Mouse (Mus musculus): ENCODE measurements around the gene Morn1. TPM values are rescaled to one million over a fixed set of nuclear protein-coding genes. Genes with fewer than 3 reads are reported as not detected.

Morn1 gene
- total and polyA plus RNA-seq, 3 experiments, result 3.8 to 8.7 (median 4.0) TPM

DNA sequence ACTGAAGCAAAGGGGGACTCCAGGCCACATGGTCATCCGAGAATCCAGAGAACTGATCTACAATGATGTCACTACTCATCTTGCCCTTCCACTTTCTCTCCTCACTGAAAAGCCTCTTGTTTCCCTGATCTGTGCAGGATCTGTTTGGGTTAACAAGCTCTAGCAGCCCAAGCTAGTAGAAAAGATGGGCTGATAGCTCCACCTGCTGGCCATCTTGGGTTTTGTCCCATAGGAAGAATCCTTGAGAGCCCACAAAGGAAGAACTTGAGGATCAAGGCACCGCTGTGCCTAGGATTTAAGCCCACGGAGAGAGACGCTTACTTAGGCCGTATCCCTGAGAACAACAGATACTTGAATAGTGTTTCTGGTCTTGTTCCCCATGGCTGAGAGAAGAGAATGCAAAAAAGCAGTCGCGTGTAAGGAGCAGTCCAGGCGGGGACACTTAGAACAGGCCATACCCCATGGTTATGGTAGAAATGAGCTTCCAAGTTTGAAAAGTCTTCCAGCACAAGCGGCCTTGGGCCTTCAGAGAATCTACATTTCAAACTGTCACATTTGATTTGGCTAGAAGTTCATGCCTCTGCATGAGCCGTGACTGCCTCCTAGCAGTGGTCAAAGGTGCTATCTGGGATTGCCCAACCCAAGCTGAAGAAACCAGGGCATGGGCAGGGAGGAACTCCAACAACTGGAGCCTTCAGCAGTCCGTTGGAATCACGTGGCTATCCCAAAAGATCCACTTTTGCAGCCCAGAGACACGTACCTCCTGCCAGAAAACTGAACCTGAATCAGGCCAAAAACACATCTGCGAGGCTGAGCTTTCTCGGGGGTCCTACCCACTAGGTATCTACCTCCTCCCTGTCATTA is 20.2 kb upstream of the Morn1 start (continued):
- TF ChIP-seq E2F4 (IDR thresholded peaks at IDR 0.05; ENCODE audit: insufficient replicate concordance, low read depth, low read length) (0 out of 2 replicates have a peak, but pooled peaks have one; percentile 16), ZNF384 (IDR thresholded peaks at IDR 0.05; ENCODE audit: low read depth, low read length) (0 out of 2 replicates have a peak, but pooled peaks have one; percentile 15)

DNA sequence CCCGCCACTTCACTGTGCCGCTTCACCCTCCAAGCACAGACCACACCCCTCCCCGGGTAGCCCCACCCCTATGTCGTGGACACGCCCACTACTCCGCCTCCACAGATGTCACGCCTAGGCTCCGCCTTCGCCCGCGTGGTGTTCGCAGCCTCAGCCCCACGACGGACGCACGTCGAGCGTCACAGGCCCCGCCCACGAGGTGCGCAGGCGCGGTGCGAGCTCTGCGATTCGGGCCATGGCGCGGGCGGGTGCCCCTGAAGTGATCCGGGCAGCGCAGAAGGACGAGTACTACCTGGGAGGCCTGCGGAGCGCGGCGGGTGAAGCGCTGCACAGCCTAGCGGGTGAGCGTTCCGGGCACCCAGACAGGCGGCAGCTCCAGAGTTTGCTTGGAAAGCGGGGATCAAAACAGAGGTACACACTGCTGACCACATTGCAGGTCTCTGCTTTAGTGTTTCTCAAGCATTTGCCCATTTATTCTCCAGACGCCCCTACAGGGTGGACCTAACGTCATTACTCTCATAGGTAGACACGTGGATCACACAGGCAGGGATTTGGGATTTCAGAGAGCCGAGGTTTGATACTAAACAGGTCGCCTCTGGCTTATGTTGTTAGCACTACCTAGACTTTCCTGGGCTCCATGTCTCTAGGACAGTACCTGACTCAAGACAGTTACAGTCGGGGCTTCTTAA is 19.4 kb upstream of the Morn1 start, which contains the start of gene Pex10:
Gene Pex10, plus strand, starts transcription at position 183 of the 689 bp plus-strand sequence.
- Histone ChIP-seq H3K4me1 (ENCODE audit: control insufficient read depth in 1 of 2, insufficient read depth in 2 of 2) (peaks cover 0 to 21% of the 10 kb centered on the region in 2 experiments; a peak in 2 of 4 replicates), H3K27me3 (replicated peaks) (peaks cover 23% of the 10 kb centered on the region), H3K9ac (ENCODE audit: insufficient read depth, low read depth) (peak within 1 kb of the TSS; percentile 64), H3K4me3 (replicated peaks in 1 of 3; ENCODE audit: low read depth in 2 of 3, low read length in 2 of 3, poor library complexity in 1 of 3) (peak within 1 kb of the TSS; percentile 71 to 77 (median 76)), H3K27ac (ENCODE audit: insufficient read depth, low read depth) (no peak within 1 kb of the TSS), H3K36me3 (replicated peaks in 1 of 2; ENCODE audit: control insufficient read depth in 1 of 2, insufficient read depth in 1 of 2, low read length in 1 of 2) (peaks cover 36 to 40% of the 10 kb centered on the region in 2 experiments), H3K9me3 (replicated peaks; ENCODE audit: low read length) (no peaks in the 10 kb centered on the region), H3K4me2 (ENCODE audit: insufficient read depth, low read depth, poor library complexity, severe bottlenecking) (peak within 1 kb of the TSS; percentile 72), H3K79me2 (replicated peaks; ENCODE audit: control insufficient read depth, extremely low read depth, insufficient read depth, poor library complexity, severe bottlenecking) (0 out of 2 replicates have a peak, but pooled peaks cover 3% of the 10 kb centered on the region)
- DNase-seq (ENCODE audit: extremely low read depth), result peak; percentile 95
- dilution Hi-C loops (cut with MboI; ENCODE audit: extremely low pct_ligation_motif_present, extremely low pct_unique_long_range_greater_than_20kb, low sequenced_read_pairs) (no loop called here), in situ Hi-C loops (cut with MboI; ENCODE audit: low pct_ligation_motif_present, low pct_unique_long_range_greater_than_20kb, low sequenced_read_pairs) (loop anchor here (5.0 kb wide), 2 partner anchors 120 to 190 kb away; no protein-coding TSS in a partner anchor)
- no peak for TF ChIP-seq MEF2A (IDR thresholded peaks at IDR 0.05; ENCODE audit: borderline replicate concordance, low read depth, low read length)
- TF ChIP-seq MAX (IDR thresholded peaks at IDR 0.05; ENCODE audit: low read length), result peak; percentile 57; the same call in 1 of the 2 replicates
- no peak for TF ChIP-seq ELF1 (IDR thresholded peaks at IDR 0.05; ENCODE audit: low read depth, low read length)
- no peak for TF ChIP-seq IRF4 (IDR thresholded peaks at IDR 0.05; ENCODE audit: low read depth, low read length)
- TF ChIP-seq MAZ (IDR thresholded peaks at IDR 0.05; ENCODE audit: low read depth, low read length), result no peak; the same call in 1 of the 2 replicates
- no peak for TF ChIP-seq BHLHE40 (IDR thresholded peaks at IDR 0.05; ENCODE audit: low read depth, low read length)
- no peak for TF ChIP-seq KAT2A (IDR thresholded peaks at IDR 0.05; ENCODE audit: insufficient replicate concordance, low read length)
- TF ChIP-seq PAX5 (IDR thresholded peaks at IDR 0.05; ENCODE audit: low read length), result no peak
- peak; percentile 76; the same call in 1 of the 2 replicates for TF ChIP-seq TCF12 (IDR thresholded peaks at IDR 0.05; ENCODE audit: low read depth, low read length)
- no peak for TF ChIP-seq ZNF384 (IDR thresholded peaks at IDR 0.05; ENCODE audit: low read depth, low read length)
- TF ChIP-seq SIN3A (IDR thresholded peaks at IDR 0.05; ENCODE audit: low read length), result no peak
- no peak for TF ChIP-seq USF1 (IDR thresholded peaks at IDR 0.05; ENCODE audit: low read depth, low read length)
- no peak for TF ChIP-seq CTCF (conservative IDR thresholded peaks at IDR 0.05 in 1 of 2, IDR thresholded peaks at IDR 0.05 in 1 of 2; ENCODE audit: low read depth in 2 of 2, low read length in 2 of 2)
- TF ChIP-seq CHD1 (IDR thresholded peaks at IDR 0.05; ENCODE audit: low read depth, low read length), result no peak
- TF ChIP-seq ZKSCAN1 (IDR thresholded peaks at IDR 0.05; ENCODE audit: borderline replicate concordance, low read depth, low read length), result no peak
- TF ChIP-seq ZMIZ1 (IDR thresholded peaks at IDR 0.05; ENCODE audit: low read depth, low read length), result no peak
- TF ChIP-seq MXI1 (IDR thresholded peaks at IDR 0.05; ENCODE audit: low read depth, low read length), result peak; percentile 3; the same call in 1 of the 2 replicates
- TF ChIP-seq USF2 (conservative IDR thresholded peaks at IDR 0.05; ENCODE audit: low read depth, low read length), result no peak
- no peak for TF ChIP-seq RCOR1 (conservative IDR thresholded peaks at IDR 0.05; ENCODE audit: low read depth, low read length)
- TF ChIP-seq GABPA (IDR thresholded peaks at IDR 0.05; ENCODE audit: insufficient replicate concordance, low read depth, low read length), result no peak
- no peak for TF ChIP-seq JUND (conservative IDR thresholded peaks at IDR 0.05; ENCODE audit: low read depth, low read length)
- no peak for TF ChIP-seq JUN (IDR thresholded peaks at IDR 0.05; ENCODE audit: insufficient read depth, low read depth, low read length)
- no peak for TF ChIP-seq UBTF (IDR thresholded peaks at IDR 0.05; ENCODE audit: low read depth, low read length)
- no peak for TF ChIP-seq E2F4 (IDR thresholded peaks at IDR 0.05; ENCODE audit: insufficient replicate concordance, low read depth, low read length)
- TF ChIP-seq MYC (IDR thresholded peaks at IDR 0.05; ENCODE audit: low read depth, low read length), result no peak
- TF ChIP-seq SMC3 (IDR thresholded peaks at IDR 0.05; ENCODE audit: low read depth, low read length), result no peak
- no peak for TF ChIP-seq ETS1 (conservative IDR thresholded peaks at IDR 0.05; ENCODE audit: low read depth, low read length)
- peak; percentile 61 for TF ChIP-seq HCFC1 (IDR thresholded peaks at IDR 0.05; ENCODE audit: low read depth, low read length)
- TF ChIP-seq RAD21 (IDR thresholded peaks at IDR 0.05; ENCODE audit: low read depth, low read length), result no peak
- no peak for TF ChIP-seq CHD2 (IDR thresholded peaks at IDR 0.05; ENCODE audit: low read length)
- TF ChIP-seq TBP (conservative IDR thresholded peaks at IDR 0.05; ENCODE audit: low read depth, low read length), result no peak
- TF ChIP-seq MAFK (IDR thresholded peaks at IDR 0.05; ENCODE audit: insufficient replicate concordance, low read length), result no peak
- TF ChIP-seq POLR2AphosphoS2 (IDR thresholded peaks at IDR 0.05; ENCODE audit: low read depth, low read length), result no peak

Measured in CH12.LX (cell line).